Mouse (Mus musculus): ENCODE data around the gene Tjp2. TPM values are rescaled to one million over a fixed set of nuclear protein-coding genes. Genes with fewer than 3 reads are reported as not detected.
"Not testable (repeated sequence)": the region's sequence is repeated elsewhere in the genome, so short reads cannot be mapped to it uniquely, and the experiment has no call there.

Tjp2 gene
- polyA plus RNA-seq, 1 experiment from 2014 or later = 33.6 TPM

- no peaks in the 10 kb centered on the region for H3K4me1 ChIP-seq
- no peak overlapping the region for H3K4me2 ChIP-seq (replicated peaks)
- WGBS = 74% methylated on average over 11 of the region's 11 CpGs
- H3K27ac ChIP-seq (replicated peaks) = no peak overlapping the region
- H3K4me3 ChIP-seq = no peak overlapping the region
- H3K36me3 ChIP-seq = no peaks in the 10 kb centered on the region
- no peaks in the 10 kb centered on the region for H3K27me3 ChIP-seq
- H3K9me3 ChIP-seq = peaks cover 6% of the 10 kb centered on the region; the same call in 1 of the 2 replicates
- no peak for ATAC-seq (ENCODE audit: low FRiP score, low read depth)
- H3K9ac ChIP-seq (replicated peaks) = no peak overlapping the region
Observed at GRCm38 (mm10) chr19:24198676-24199303, 26.0 kb downstream of the Tjp2 start.

DNA sequence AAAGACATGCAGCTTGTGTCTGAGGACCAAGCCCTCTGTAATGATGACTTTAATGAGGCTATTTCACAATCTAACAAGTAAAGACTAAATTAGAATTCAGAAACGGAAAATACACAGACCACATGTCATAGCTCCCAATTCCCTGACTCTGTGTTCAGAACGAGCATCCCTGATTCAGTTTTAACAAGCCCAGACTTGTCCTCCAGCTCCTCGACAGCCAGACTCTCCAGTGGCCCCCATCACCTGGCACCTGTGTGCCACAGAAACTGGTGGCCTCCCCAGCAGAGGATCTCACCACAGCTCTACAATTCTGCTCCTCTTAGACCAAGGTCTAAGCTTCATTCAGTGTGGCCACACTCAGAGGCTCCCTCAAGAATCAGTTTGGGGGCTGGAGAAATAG lies 27.5 kb downstream of the Tjp2 start:
- no peaks in the 10 kb centered on the region for H3K27me3 ChIP-seq
- H3K4me1 ChIP-seq = no peaks in the 10 kb centered on the region
- no peak for ATAC-seq (ENCODE audit: low FRiP score, low read depth)
- no peak overlapping the region for H3K27ac ChIP-seq (replicated peaks)
- no peak overlapping the region for H3K4me3 ChIP-seq
- WGBS = 75% methylated on average over 3 of the region's 3 CpGs
- H3K4me2 ChIP-seq (replicated peaks) = no peak overlapping the region
- peaks cover 6% of the 10 kb centered on the region; the same call in 1 of the 2 replicates for H3K9me3 ChIP-seq
- H3K9ac ChIP-seq (replicated peaks) = no peak overlapping the region
- no peaks in the 10 kb centered on the region for H3K36me3 ChIP-seq

GRCm38 (mm10) chr19:24195224-24195623 lies 29.6 kb downstream of the Tjp2 start:
- Histone ChIP-seq H3K27ac (replicated peaks) (no peak overlapping the region), H3K4me2 (replicated peaks) (no peak overlapping the region), H3K9me3 (peaks cover 6% of the 10 kb centered on the region; the same call in 1 of the 2 replicates), H3K27me3 (no peaks in the 10 kb centered on the region), H3K4me1 (no peaks in the 10 kb centered on the region), H3K36me3 (no peaks in the 10 kb centered on the region), H3K9ac (replicated peaks) (no peak overlapping the region), H3K4me3 (no peak overlapping the region)
- no peak for ATAC-seq (ENCODE audit: low FRiP score, low read depth)
- 79% methylated on average over 7 of the region's 7 CpGs for WGBS

GRCm38 (mm10) chr19:24194216-24194615 lies 30.6 kb downstream of the Tjp2 start:
- no peak for ATAC-seq (ENCODE audit: low FRiP score, low read depth)
- Histone ChIP-seq H3K4me2 (replicated peaks) (no peak overlapping the region), H3K27me3 (no peaks in the 10 kb centered on the region), H3K36me3 (no peaks in the 10 kb centered on the region), H3K4me1 (no peaks in the 10 kb centered on the region), H3K9ac (replicated peaks) (no peak overlapping the region), H3K27ac (replicated peaks) (no peak overlapping the region), H3K9me3 (peaks cover 6% of the 10 kb centered on the region; the same call in 1 of the 2 replicates), H3K4me3 (no peak overlapping the region)
- WGBS = 96% methylated on average over 4 of the region's 4 CpGs

- no peak for ATAC-seq (ENCODE audit: low FRiP score, low read depth)
- no peak overlapping the region for H3K4me3 ChIP-seq
- no peak overlapping the region for H3K27ac ChIP-seq (replicated peaks)
- H3K9ac ChIP-seq (replicated peaks) = no peak overlapping the region
- H3K36me3 ChIP-seq = no peaks in the 10 kb centered on the region
- H3K4me1 ChIP-seq = no peaks in the 10 kb centered on the region
- H3K9me3 ChIP-seq = peaks cover 6% of the 10 kb centered on the region; the same call in 1 of the 2 replicates
- no peaks in the 10 kb centered on the region for H3K27me3 ChIP-seq
- 93% methylated on average over 5 of the region's 5 CpGs for WGBS
- H3K4me2 ChIP-seq (replicated peaks) = no peak overlapping the region
Observed at GRCm38 (mm10) chr19:24192946-24193345, 31.9 kb downstream of the Tjp2 start.

DNA sequence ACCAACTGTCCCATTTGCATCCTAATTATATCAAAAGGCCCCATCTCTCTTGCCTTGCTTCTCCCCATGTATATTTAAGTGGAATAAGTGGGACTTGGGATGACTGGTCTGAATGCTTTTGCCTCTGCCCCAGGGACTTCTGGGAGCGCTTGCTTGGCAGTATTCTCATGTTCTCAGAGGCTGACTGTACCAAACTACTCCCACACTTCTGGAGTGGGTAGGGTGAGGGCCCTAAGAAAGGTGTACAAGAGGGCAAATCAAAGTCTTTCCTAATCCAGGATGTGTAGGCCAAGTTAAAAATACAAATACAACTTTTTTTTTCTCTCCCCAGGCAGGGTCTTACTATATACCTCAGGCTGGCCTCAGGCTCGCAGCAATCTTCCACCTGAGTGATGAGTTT lies 37.0 kb downstream of the Tjp2 start:
- Histone ChIP-seq H3K27me3 (no peaks in the 10 kb centered on the region), H3K4me1 (no peaks in the 10 kb centered on the region), H3K4me3 (no peak overlapping the region), H3K36me3 (no peaks in the 10 kb centered on the region), H3K9ac (replicated peaks) (no peak overlapping the region), H3K9me3 (no peaks in the 10 kb centered on the region), H3K27ac (replicated peaks) (no peak overlapping the region), H3K4me2 (replicated peaks) (no peak overlapping the region)
- WGBS = 78% methylated on average over 2 of the region's 2 CpGs
- ATAC-seq (ENCODE audit: low FRiP score, low read depth) = no peak

GRCm38 (mm10) chr19:24187358-24187757 lies 37.5 kb downstream of the Tjp2 start:
- H3K4me3 ChIP-seq; ATAC-seq (ENCODE audit: low FRiP score, low read depth); H3K9me3 ChIP-seq; H3K9ac ChIP-seq (replicated peaks); H3K4me1 ChIP-seq; H3K36me3 ChIP-seq; H3K27me3 ChIP-seq; H3K27ac ChIP-seq (replicated peaks); H3K4me2 ChIP-seq (replicated peaks): not testable (repeated sequence)
- WGBS = 81% methylated on average over 1 of the region's 1 CpGs

DNA sequence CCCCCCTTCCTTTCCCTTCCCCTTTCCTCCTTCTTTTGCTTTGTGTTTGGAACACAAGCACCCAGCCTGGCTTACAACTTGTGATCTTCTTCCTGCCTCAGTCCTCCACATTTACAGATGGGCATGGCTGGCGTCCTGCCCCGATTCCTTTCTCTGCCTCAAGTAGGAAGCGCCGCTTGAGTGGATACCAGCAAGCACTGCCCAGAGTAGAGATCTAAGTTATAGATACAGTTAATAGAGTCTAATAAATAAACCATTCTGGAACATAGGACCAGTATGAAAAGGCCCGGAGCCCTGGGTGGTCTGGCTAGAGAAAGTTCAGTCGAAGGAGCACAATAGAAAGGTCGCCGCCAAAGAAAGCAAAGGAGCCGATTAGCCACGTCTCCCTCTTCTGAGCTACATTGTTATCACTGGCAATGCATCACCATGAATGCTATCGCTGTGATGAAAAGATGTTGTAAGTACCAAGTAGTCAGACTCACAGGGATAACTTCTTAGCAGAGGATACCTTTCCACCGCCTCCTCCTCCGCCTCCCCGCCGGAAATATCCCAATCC lies 41.1 kb downstream of the Tjp2 start:
- Histone ChIP-seq H3K9ac (replicated peaks) (no peak overlapping the region), H3K27me3 (no peaks in the 10 kb centered on the region), H3K4me1 (no peaks in the 10 kb centered on the region), H3K4me3 (no peak overlapping the region), H3K4me2 (replicated peaks) (no peak overlapping the region), H3K27ac (replicated peaks) (no peak overlapping the region), H3K36me3 (no peaks in the 10 kb centered on the region), H3K9me3 (no peaks in the 10 kb centered on the region)
- ATAC-seq (ENCODE audit: low FRiP score, low read depth) = no peak
- 70% methylated on average over 15 of the region's 15 CpGs for WGBS

GRCm38 (mm10) chr19:24180415-24180814 lies 44.4 kb downstream of the Tjp2 start:
- Histone ChIP-seq H3K4me1 (no peaks in the 10 kb centered on the region), H3K4me3 (no peak overlapping the region), H3K9ac (replicated peaks) (no peak overlapping the region), H3K9me3 (no peaks in the 10 kb centered on the region), H3K27me3 (0 out of 2 replicates have a peak, but pooled peaks cover 3% of the 10 kb centered on the region), H3K4me2 (replicated peaks) (no peak overlapping the region), H3K27ac (replicated peaks) (no peak overlapping the region), H3K36me3 (no peaks in the 10 kb centered on the region)
- ATAC-seq (ENCODE audit: low FRiP score, low read depth) = no peak
- 78% methylated on average over 8 of the region's 8 CpGs for WGBS

DNA sequence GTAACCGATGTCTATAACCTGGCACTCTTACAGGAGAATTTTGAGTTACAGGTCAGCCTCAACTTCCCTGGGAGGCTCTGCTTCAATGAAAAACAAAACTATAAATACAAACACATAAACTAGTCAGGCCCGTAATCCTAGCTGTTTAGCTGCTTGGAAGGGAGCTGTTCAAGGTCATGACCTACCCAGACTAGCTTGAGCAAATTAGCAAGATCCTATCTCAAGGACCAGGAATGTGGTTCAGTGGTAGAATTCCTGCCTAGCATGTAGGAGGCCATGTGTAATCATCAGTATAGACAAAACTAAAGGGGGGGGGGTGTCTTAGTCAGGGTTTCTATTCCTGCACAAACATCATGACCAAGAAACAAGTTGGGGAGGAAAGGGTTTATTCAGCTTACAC lies 46.7 kb downstream of the Tjp2 start:
- no peak overlapping the region for H3K4me2 ChIP-seq (replicated peaks)
- ATAC-seq (ENCODE audit: low FRiP score, low read depth) = no peak
- no peak overlapping the region for H3K27ac ChIP-seq (replicated peaks)
- H3K36me3 ChIP-seq = no peaks in the 10 kb centered on the region
- peaks cover 10% of the 10 kb centered on the region for H3K4me1 ChIP-seq
- H3K4me3 ChIP-seq = no peak overlapping the region
- WGBS = 80% methylated on average over 2 of the region's 2 CpGs
- no peaks in the 10 kb centered on the region for H3K9me3 ChIP-seq
- no peak overlapping the region for H3K9ac ChIP-seq (replicated peaks)
- H3K27me3 ChIP-seq = 0 out of 2 replicates have a peak, but pooled peaks cover 3% of the 10 kb centered on the region

DNA sequence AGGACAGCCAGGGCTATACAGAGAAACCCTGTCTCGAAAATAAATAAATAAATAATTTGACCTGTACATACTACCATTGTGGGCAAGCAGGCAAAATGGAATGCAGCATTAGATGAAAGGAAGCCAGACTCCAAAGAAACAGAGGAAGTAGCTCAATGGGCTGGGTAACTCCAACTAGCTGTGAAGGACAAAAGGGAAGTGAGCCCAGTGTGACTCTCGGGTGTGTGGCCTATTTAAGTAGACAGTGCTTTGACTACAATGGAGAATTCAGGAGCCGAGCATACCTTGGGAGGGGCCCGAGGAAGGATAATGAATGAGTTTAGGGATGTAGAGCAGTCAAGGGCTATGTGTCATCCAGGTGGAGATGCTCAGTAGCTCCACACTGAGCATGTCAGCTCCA lies 48.1 kb downstream of the Tjp2 start:
- Histone ChIP-seq H3K4me2 (replicated peaks) (no peak overlapping the region), H3K9me3 (no peaks in the 10 kb centered on the region), H3K36me3 (no peaks in the 10 kb centered on the region), H3K27ac (replicated peaks) (no peak overlapping the region), H3K27me3 (peaks cover 8% of the 10 kb centered on the region; the same call in 1 of the 2 replicates), H3K9ac (replicated peaks) (no peak overlapping the region), H3K4me1 (peaks cover 23% of the 10 kb centered on the region), H3K4me3 (no peak overlapping the region)
- no peak for ATAC-seq (ENCODE audit: low FRiP score, low read depth)
- 87% methylated on average over 4 of the region's 4 CpGs for WGBS

- H3K9ac ChIP-seq (replicated peaks) = 0 out of 2 replicates have a peak overlapping the region, but pooled peaks have one; percentile 77
- H3K4me1 ChIP-seq = peaks cover 25% of the 10 kb centered on the region
- H3K4me2 ChIP-seq (replicated peaks) = peak overlapping the region; percentile 67
- peaks cover 8% of the 10 kb centered on the region; the same call in 1 of the 2 replicates for H3K27me3 ChIP-seq
- H3K4me3 ChIP-seq = peak overlapping the region; percentile 74
- ATAC-seq (ENCODE audit: low FRiP score, low read depth) = no peak
- no peaks in the 10 kb centered on the region for H3K9me3 ChIP-seq
- 8% methylated on average over 13 of the region's 13 CpGs for WGBS
- no peaks in the 10 kb centered on the region for H3K36me3 ChIP-seq
- no peak overlapping the region for H3K27ac ChIP-seq (replicated peaks)
Observed at GRCm38 (mm10) chr19:24174896-24175295, 49.9 kb downstream of the Tjp2 start.
